Mouse (Mus musculus) granulocyte monocyte progenitor cell, adult 5-6 weeks (primary cell): ENCODE measurements around the gene Prps1l1. TPM values are rescaled to one million over a fixed set of nuclear protein-coding genes. Genes with fewer than 3 reads are reported as not detected.

ENCODE experiments used
- ATAC-seq: replicated peaks from 2 replicates; pipeline ENCODE4 v1.8.0; 2016; ENCODE audit warnings: mild to moderate bottlenecking, moderate TSS enrichment, inconsistent platforms; ENCODE audit not compliant: poor library complexity, severe bottlenecking
- total RNA-seq, 2 experiments: library from RNA; stranded (forward) in 1 of 2; stranded (reverse) in 1 of 2; fragments of 200-712, 200-1000 nt in 1 of 2; fragments of >200 nt in 1 of 2; fragmentation: Nextera tagmentation in 1 of 2; gene quantifications; 2 replicates each; pipeline ENCODE4 v1.2.3; 2014 to 2017

Prps1l1 gene
- not detected in 2 replicates for total RNA-seq (2014; fragmentation: Nextera tagmentation)
- total RNA-seq (2017) = 0.05 and 0.95 TPM in 2 replicates

GRCm38 (mm10) chr12:34984461-34984860 lies at the start of gene Prps1l1:
Prps1l1 (plus strand) TSS chr12:34984761.
- 0 out of 2 replicates have a peak, but pooled peaks have one; percentile 40 for ATAC-seq

- ATAC-seq = no peak
Measured at GRCm38 (mm10) chr12:34937918-34938317, 46.6 kb upstream of the Prps1l1 start.

DNA sequence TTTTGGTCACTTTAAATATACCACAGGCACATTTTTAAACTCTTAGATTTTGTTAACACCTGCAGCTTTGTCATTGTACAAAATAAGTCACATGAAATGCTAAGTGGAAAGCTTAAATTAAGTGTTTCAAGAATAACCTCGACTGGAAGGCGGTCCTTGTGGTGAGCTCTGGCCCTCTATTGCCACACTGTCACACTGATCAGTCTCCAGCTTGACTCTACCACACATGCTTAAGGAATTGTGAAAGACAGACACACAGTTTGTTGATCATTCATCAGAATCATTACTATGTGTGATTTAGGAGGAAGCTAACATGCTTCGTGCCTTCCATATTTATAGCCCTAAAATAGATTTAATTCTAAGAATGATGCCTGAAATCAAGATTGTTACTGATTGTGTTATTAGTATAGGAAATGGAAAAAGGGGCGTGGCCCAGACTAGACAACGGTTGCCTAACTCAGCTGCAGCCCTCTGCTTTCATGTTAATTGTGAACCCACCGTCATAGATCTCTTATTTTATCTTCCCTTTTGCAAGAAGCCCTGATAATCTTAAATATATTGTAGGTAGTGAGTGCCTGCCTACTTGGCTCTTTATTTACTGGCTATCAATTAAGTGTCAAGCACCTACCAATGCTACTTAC lies 35.4 kb upstream of the Prps1l1 start:
- peak; percentile 98 for ATAC-seq

- no peak for ATAC-seq
Measured at GRCm38 (mm10) chr12:34975991-34976390, 8.6 kb upstream of the Prps1l1 start.

DNA sequence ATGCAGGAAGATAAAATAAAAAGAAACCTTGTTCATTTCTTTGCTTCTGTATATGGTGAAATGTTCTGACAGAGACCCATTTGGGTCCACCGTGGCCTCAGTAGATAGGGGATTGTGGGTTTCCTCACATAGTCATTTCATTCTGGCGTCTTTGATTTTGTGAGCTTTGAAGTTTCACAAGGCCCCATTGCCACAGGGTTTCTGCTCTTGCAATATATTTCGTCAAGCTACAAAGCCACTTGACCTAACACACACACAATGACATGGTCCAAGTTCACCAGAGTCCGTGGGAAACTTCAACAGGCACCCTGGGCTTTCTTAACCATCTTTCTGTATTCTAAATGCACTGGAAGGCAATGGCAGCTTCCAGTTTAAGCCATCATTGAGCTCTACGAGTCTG lies 1.3 kb downstream of the Prps1l1 start:
- ATAC-seq = peak; percentile 55

- ATAC-seq = peak; percentile 62
Measured at GRCm38 (mm10) chr12:34989537-34990200, 5.1 kb downstream of the Prps1l1 start.

DNA sequence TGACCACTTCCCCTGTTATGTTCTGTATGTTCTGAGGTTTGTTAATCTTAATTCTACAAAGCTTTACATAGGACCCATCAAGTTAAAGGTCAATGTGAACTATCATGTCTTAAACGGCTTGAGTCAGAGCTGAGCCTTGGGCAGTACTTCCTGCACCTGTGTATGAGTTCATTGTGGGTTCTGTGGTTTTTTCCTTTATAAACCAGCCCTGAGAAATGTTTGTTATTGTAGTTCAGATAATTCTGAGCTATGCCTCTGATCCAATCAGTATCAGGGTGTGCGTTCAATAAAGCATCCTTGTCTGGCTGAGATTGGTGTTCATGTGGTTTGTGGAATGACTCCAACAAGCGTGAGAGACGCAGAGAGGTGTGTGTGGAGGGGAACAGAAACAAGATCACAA lies 5.8 kb downstream of the Prps1l1 start:
- ATAC-seq = peak; percentile 67

DNA sequence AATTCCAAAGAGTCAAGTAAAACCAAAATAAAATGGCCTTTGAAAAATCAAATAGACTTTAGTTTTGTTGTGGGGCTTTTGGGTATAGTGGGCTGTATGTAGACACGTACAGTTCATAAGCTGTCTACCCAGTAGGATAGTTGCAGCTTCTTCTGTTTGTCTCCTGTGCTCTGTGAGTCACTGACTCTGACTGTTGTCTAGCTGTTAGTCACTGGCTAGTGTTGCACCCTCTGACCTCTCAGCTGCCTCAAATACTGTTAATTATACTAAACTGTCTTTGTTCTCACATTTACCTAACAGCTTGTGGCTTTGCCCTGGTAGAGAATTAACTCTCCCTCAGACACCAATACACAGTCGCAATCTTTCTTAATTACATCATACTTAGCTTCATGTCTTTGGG lies 7.3 kb downstream of the Prps1l1 start:
- peak; percentile 11; the same call in 1 of the 2 replicates for ATAC-seq

DNA sequence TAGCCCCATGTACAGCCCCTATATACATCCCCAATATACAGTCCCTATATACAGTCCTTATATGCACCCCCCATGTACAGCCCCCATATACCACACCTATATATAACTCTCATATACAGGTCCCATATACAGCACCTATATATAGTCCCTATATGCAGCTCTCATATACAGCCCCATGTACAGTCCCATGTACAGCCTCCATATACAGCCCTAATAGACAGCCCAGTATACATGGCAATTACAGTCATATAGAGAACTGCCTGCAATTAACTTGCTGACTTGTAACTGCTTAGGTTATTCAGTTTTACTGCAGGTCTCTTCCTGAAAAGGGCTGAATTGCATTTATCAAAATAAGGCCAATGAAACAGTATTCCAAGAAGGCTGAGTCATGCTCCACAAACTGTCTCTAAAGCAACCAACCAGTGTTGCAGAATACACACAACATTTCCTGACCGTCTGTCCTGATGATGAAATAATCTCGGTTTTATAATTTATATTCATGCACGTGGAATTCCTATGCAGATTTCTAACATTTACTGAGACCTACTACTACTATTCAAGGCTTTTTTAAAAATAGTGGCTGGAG lies 13.1 kb downstream of the Prps1l1 start:
- ATAC-seq = peak; percentile 97

DNA sequence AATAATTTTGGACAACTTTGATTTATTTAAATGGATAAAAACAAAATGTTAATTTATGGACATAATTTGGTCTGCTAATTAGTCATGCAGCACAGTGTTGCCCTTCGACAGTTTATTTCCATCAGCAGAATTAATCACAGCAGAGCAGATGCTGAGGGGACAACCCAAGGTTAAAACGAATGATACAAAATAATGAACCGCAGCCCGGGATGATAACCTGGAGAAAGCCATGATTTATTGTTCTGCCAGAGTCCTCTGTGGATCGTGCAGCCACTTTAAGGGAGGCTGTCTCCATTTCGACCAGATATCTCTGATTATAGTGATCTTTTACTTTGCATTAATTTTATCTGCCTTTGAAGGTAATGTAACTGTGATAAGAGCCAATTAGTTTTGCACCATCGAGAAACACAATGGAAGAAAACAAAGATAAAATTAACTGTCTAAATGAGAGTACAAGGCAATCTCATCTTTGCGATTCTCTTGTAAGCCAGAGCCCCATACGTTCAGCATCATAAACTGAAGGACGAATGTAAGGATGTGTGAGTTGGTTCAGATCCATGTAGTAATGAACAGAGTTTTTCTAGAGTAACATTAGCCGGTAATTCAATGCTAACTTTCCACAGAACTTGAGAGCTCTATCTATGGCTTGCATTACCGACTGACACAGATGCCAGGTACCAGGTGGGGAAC lies 14.4 kb downstream of the Prps1l1 start:
- no peak for ATAC-seq

- ATAC-seq = no peak
Measured at GRCm38 (mm10) chr12:35000323-35000722, 15.8 kb downstream of the Prps1l1 start.

- no peak for ATAC-seq
Measured at GRCm38 (mm10) chr12:35005748-35006147, 21.2 kb downstream of the Prps1l1 start.

DNA sequence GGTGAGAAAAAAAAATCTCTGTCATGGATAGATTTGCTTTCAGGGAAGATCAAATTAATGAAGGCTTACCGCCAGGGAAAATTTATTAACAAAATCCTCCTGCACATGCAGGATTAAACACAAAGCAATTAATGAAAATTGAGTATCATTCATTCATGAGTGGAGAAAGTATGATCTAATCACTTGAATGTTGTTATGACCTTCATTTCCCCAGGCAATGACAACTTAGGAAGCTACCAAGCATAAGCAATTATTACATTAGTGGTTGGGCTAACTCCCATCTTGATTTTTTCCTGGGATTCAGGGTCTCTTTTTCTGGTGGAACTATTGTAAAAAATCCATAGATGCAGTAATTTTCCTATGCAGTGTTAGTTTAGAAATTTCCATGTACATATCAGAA lies 23.3 kb downstream of the Prps1l1 start:
- no peak for ATAC-seq

GRCm38 (mm10) chr12:35008340-35009137 lies 24.0 kb downstream of the Prps1l1 start:
- ATAC-seq = no peak

DNA sequence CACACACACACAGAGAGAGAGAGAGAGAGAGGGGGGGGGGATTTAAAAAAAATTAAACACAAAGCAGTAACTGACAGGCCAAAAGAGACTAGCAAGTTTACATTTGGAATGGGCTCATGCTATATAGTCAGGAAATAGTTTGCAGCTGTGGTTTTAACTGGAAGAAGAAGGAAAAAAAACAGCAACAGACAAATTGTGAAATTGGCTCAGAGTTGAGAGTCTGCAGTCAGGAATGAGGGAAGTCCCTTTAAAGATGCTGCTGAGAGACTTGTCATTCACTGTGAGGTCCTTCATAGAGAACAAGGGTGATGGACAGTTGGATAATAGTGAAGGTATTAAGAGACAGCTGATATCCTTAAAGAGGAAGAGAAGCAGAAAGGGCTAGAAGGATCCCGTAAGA lies 26.9 kb downstream of the Prps1l1 start:
- ATAC-seq = peak; percentile 95

- ATAC-seq = peak; percentile 30
Measured at GRCm38 (mm10) chr12:35013950-35014349, 29.4 kb downstream of the Prps1l1 start.

- ATAC-seq = no peak
Measured at GRCm38 (mm10) chr12:35016056-35016455, 31.5 kb downstream of the Prps1l1 start.

DNA sequence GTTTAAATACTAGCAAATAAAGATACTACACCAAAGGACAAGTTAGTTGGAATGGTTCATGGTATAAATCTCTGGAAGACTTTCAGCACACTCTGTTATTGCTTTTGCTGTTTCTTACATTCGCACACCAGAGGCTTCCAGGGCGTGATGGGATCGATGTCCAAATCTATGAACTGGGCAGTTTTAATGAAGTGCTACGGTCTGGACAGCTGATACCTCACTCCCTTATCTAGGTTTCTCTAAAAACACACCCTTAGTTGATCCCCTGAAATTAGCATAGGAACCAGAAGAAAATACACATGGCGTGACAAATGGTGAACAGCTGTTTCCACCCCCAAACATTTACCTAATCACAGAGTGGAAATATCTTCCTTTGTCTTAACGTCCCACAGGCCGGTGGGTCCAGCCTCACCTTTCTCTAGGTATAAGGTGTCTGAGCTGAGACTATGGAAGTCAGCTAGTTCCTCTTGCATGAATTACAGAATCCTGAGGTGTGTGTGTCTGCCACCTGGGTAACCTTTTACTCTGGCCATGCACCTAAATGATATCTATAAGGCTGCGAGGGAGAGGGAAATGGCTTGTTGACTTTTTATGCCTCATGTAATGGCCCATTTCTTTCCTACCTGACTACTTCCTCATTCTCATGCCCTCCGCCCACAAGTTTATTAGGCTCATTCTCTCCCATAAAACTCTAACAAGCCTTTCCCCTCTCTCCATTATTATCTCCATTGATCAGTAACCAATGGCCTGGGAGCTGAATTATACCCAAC lies 32.1 kb downstream of the Prps1l1 start:
- ATAC-seq = 0 out of 2 replicates have a peak, but pooled peaks have one; percentile 21

DNA sequence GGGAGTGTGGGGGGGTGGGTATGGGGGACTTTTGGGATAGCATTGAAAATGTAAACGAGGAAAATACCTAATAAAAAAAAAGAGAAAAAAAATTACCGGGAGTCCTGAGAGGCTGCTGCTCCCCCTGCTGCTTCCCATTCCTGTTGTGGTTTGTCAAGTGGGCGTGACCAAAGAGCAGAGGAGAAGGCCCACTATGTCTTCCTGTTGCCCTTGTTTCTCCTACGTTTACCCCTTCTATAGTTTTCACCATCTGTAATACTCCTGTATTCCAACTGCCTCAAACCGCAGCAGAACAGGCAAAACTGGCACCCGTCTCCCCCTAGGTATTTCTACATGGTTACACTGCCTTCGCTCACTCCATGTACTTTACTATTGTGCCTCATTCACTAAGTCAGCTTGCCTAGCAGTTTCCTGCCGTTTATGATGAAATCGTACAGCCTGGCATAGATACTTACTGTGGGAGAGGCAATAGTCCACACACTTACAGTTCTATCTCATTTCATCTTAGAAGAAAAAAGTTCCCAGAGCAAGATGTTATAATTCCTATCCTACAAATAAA lies 34.2 kb downstream of the Prps1l1 start:
- peak; percentile 84 for ATAC-seq
